Mouse (Mus musculus) intestine, embryonic 14.5 days (tissue): ENCODE results near the gene Syt7. TPM values are rescaled to one million over a fixed set of nuclear protein-coding genes. Genes with fewer than 3 reads are reported as not detected.

Experiments used
- ATAC-seq: fragments of 200-750 bp; cut with Nextera tagmentation; replicated peaks from 2 replicates; pipeline ENCODE4 v1.8.0; 2017; ENCODE audit warnings: low read depth, moderate number of reproducible peaks, moderate TSS enrichment, moderate library complexity; ENCODE audit not compliant: low FRiP score, low TSS enrichment
- DNase-seq: peaks from one replicate; pipeline ENCODE4 v3.0.0-alpha.2; 2018; ENCODE audit warnings: low spot score
- H3K27ac ChIP-seq: fragments of 300-500 bp; sonication (generic); 2 replicates; pipeline ENCODE4 v1.5.1; 2014; ENCODE audit warnings: low read depth, mild to moderate bottlenecking, control low read depth
- H3K27me3 ChIP-seq: fragments of 300-500 bp; sonication (generic); replicated peaks from 2 replicates; pipeline ENCODE4 v1.6.1; 2014; ENCODE audit warnings: low read length, control low read depth; ENCODE audit not compliant: control insufficient read depth, insufficient read depth
- H3K36me3 ChIP-seq: fragments of 300-500 bp; sonication (generic); 2 replicates; pipeline ENCODE4 v1.6.1; 2014; ENCODE audit warnings: low read length, control low read depth; ENCODE audit not compliant: control insufficient read depth, insufficient read depth
- H3K4me1 ChIP-seq: fragments of 300-500 bp; sonication (generic); replicated peaks from 2 replicates; pipeline ENCODE4 v1.6.1; 2014; ENCODE audit warnings: low read length, control low read depth, mixed read lengths; ENCODE audit not compliant: control insufficient read depth, insufficient read depth
- H3K4me2 ChIP-seq: fragments of 300-500 bp; sonication (generic); 2 replicates; pipeline ENCODE4 v1.6.1; 2014; ENCODE audit warnings: low read length
- H3K4me3 ChIP-seq: fragments of 300-500 bp; sonication (generic); 2 replicates; pipeline ENCODE4 v1.5.1; 2014; ENCODE audit warnings: low read depth, low read length, control low read depth, mixed read lengths
- H3K9ac ChIP-seq: fragments of 300-500 bp; sonication (generic); 2 replicates; pipeline ENCODE4 v1.6.1; 2014; ENCODE audit warnings: mild to moderate bottlenecking, low read length
- H3K9me3 ChIP-seq: fragments of 300-500 bp; sonication (generic); 2 replicates; pipeline ENCODE4 v1.6.1; 2016; ENCODE audit warnings: low read length, control low read depth; ENCODE audit not compliant: control insufficient read depth
- WGBS: fragments of 180-500 bp; shearing (Covaris S2); extraction: QIAGEN DNeasy Blood & Tissue Kit; methylation state at CpG from one replicate; pipeline ENCODE4 v1.1.7; 2014; 5-methylcytosine and 5-hydroxymethylcytosine counted together
- polyA plus RNA-seq: library from polyadenylated mRNA; unstranded; fragments of >200 nt; fragmentation: Nextera tagmentation; extraction: Ambion mirVana; gene quantifications from 2 replicates; pipeline ENCODE4 v1.2.1, GENCODE M21; 2014

The Syt7 gene
- polyA plus RNA-seq, 1 experiment from 2014 or later: 1.5 TPM

GRCm38 (mm10) chr19:10433879-10434540 is 45.1 kb downstream of the Syt7 start:
- H3K9me3 ChIP-seq: no peaks in the 10 kb centered on the region
- H3K27ac ChIP-seq: no peak overlapping the region
- H3K4me2 ChIP-seq: no peak overlapping the region
- WGBS: 64% methylated on average over 9 of the region's 9 CpGs
- no peak overlapping the region for H3K4me3 ChIP-seq
- H3K36me3 ChIP-seq: no peaks in the 10 kb centered on the region
- H3K9ac ChIP-seq: no peak overlapping the region
- no peak for ATAC-seq
- H3K4me1 ChIP-seq: peaks cover 12% of the 10 kb centered on the region
- H3K27me3 ChIP-seq: no peaks in the 10 kb centered on the region
- DNase-seq: no peak

GRCm38 (mm10) chr19:10434927-10435326 is 46.0 kb downstream of the Syt7 start:
- Histone ChIP-seq H3K27ac (no peak overlapping the region), H3K4me2 (no peak overlapping the region), H3K4me1 (peaks cover 11% of the 10 kb centered on the region), H3K9me3 (no peaks in the 10 kb centered on the region), H3K27me3 (no peaks in the 10 kb centered on the region), H3K36me3 (no peaks in the 10 kb centered on the region), H3K4me3 (no peak overlapping the region), H3K9ac (no peak overlapping the region)
- 55% methylated on average over 6 of the region's 6 CpGs for WGBS
- peak; percentile 55 for ATAC-seq
- DNase-seq: no peak

DNA sequence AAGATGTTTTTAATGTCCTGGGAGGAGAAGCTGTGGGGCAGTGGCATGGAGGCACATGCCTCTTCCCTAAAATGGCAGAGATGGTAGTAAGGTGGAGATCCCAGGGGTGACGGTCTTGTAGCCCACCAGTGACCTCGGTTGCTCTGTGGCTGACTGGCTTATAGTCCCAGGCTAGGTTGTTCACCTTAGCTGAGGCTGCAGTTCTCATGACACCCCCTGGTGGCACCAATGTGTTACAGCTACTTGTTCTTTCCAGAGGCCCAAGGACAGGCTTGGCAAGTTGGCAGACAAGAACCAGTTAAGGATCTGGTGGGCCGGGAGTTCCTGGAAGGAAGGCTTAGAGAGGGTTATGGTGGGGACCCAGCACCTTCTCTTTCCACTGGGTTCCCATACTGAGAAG is 47.0 kb downstream of the Syt7 start:
- Histone ChIP-seq H3K36me3 (no peaks in the 10 kb centered on the region), H3K4me1 (peaks cover 5% of the 10 kb centered on the region), H3K4me3 (no peak overlapping the region), H3K27me3 (no peaks in the 10 kb centered on the region), H3K27ac (no peak overlapping the region), H3K9ac (no peak overlapping the region), H3K9me3 (no peaks in the 10 kb centered on the region), H3K4me2 (no peak overlapping the region)
- ATAC-seq: no peak
- peak; percentile 73 for DNase-seq
- WGBS: 34% methylated on average over 3 of the region's 3 CpGs

DNA sequence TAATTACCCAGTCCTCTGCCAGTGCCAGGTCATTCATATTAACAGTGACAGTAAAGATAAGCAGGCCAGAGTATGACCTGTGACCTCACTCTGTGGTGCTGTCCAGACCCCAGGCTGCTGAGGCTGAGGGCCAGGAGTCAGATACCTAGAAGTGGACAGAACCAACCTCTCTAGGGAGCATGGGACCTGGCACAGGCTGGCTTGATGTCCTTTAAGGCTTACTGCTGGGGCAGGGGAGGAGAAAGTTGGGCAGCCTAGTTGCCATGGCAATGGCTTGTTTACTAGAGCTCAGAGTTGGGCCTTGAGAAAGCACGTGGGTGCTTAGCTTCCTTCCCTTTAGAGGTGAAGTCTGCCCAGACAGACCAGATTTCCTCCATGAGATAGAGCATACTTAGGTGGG is 47.8 kb downstream of the Syt7 start:
- no peaks in the 10 kb centered on the region for H3K9me3 ChIP-seq
- peaks cover 5% of the 10 kb centered on the region; the same call in 1 of the 2 replicates for H3K4me1 ChIP-seq
- no peak overlapping the region for H3K4me3 ChIP-seq
- no peak for DNase-seq
- no peaks in the 10 kb centered on the region for H3K27me3 ChIP-seq
- no peak overlapping the region for H3K27ac ChIP-seq
- no peaks in the 10 kb centered on the region for H3K36me3 ChIP-seq
- H3K4me2 ChIP-seq: no peak overlapping the region
- no peak overlapping the region for H3K9ac ChIP-seq
- WGBS: 6% methylated on average over 1 of the region's 1 CpGs
- no peak for ATAC-seq

DNA sequence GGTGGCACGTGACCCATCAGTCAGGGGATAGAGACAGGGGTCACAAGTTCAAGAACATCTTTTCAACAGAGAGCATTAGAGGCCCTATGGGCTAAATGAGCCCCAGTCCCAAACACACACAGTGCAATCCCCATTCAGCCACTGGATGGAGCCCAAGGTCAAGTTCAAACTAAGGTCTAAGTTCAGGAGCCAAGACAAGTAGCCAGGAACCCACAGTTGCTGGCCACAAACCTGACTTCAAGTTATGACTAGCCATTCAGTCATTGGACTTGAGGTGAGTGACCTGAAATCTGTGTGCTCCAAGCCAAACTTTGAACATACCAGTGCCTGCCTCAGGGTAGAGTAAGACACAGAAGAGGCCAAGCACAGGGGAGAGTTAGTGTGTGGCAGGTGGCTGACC is 48.6 kb downstream of the Syt7 start:
- no peaks in the 10 kb centered on the region for H3K27me3 ChIP-seq
- no peak overlapping the region for H3K4me3 ChIP-seq
- DNase-seq (no peak), ATAC-seq (no peak)
- H3K4me2 ChIP-seq: no peak overlapping the region
- no peak overlapping the region for H3K9ac ChIP-seq
- no peaks in the 10 kb centered on the region for H3K9me3 ChIP-seq
- peaks cover 5% of the 10 kb centered on the region; the same call in 1 of the 2 replicates for H3K4me1 ChIP-seq
- H3K36me3 ChIP-seq: no peaks in the 10 kb centered on the region
- 76% methylated on average over 1 of the region's 1 CpGs for WGBS
- H3K27ac ChIP-seq: no peak overlapping the region

- WGBS: 90% methylated on average over 15 of the region's 15 CpGs
- no peak for ATAC-seq
- no peak overlapping the region for H3K4me2 ChIP-seq
- H3K9me3 ChIP-seq: no peaks in the 10 kb centered on the region
- H3K27me3 ChIP-seq: no peaks in the 10 kb centered on the region
- no peaks in the 10 kb centered on the region for H3K36me3 ChIP-seq
- no peak overlapping the region for H3K27ac ChIP-seq
- H3K4me1 ChIP-seq: no peaks in the 10 kb centered on the region
- H3K4me3 ChIP-seq: no peak overlapping the region
- no peak overlapping the region for H3K9ac ChIP-seq
- no peak for DNase-seq
Measured at GRCm38 (mm10) chr19:10444685-10445369, 55.9 kb downstream of the Syt7 start.

GRCm38 (mm10) chr19:10448275-10448674 is 59.4 kb downstream of the Syt7 start:
- no peaks in the 10 kb centered on the region for H3K36me3 ChIP-seq
- H3K4me3 ChIP-seq: no peak overlapping the region
- H3K4me2 ChIP-seq: no peak overlapping the region
- no peak overlapping the region for H3K27ac ChIP-seq
- no peaks in the 10 kb centered on the region for H3K9me3 ChIP-seq
- no peaks in the 10 kb centered on the region for H3K4me1 ChIP-seq
- 94% methylated on average over 7 of the region's 7 CpGs for WGBS
- DNase-seq: no peak
- no peak overlapping the region for H3K9ac ChIP-seq
- peaks cover 7% of the 10 kb centered on the region for H3K27me3 ChIP-seq
- no peak for ATAC-seq

- WGBS: 63% methylated on average over 6 of the region's 6 CpGs
- peak; percentile 32; the same call in 1 of the 2 replicates for ATAC-seq
- no peaks in the 10 kb centered on the region for H3K9me3 ChIP-seq
Measured at GRCm38 (mm10) chr19:10449190-10449589, 60.3 kb downstream of the Syt7 start.

GRCm38 (mm10) chr19:10449708-10450107 is 60.8 kb downstream of the Syt7 start:
- H3K4me3 ChIP-seq: no peak overlapping the region
- no peak overlapping the region for H3K9ac ChIP-seq
- DNase-seq (peak; percentile 87), ATAC-seq (peak; percentile 44; the same call in 1 of the 2 replicates)
- H3K4me2 ChIP-seq: no peak overlapping the region
- H3K4me1 ChIP-seq: no peaks in the 10 kb centered on the region
- H3K27ac ChIP-seq: no peak overlapping the region
- H3K9me3 ChIP-seq: no peaks in the 10 kb centered on the region
- H3K27me3 ChIP-seq: peaks cover 17% of the 10 kb centered on the region
- no peaks in the 10 kb centered on the region for H3K36me3 ChIP-seq
- 5% methylated on average over 3 of the region's 3 CpGs for WGBS

More at GRCm38 (mm10) chr19:10449190-10449589, 60.3 kb downstream of the Syt7 start:
- Histone ChIP-seq H3K4me1 (no peaks in the 10 kb centered on the region), H3K4me2 (no peak overlapping the region), H3K36me3 (no peaks in the 10 kb centered on the region), H3K27ac (no peak overlapping the region), H3K27me3 (peaks cover 12% of the 10 kb centered on the region), H3K4me3 (no peak overlapping the region), H3K9ac (no peak overlapping the region)
- DNase-seq: no peak
